Mouse (Mus musculus) bone marrow macrophage, adult 2 months (primary cell): ENCODE results near the gene Il17ra.

Experiments
- CTCF ChIP-seq: IDR thresholded peaks from 2 replicates; pipeline ENCODE4 v1.5.1; 2012; ENCODE audit warnings: low read depth, mild to moderate bottlenecking, low read length, moderate library complexity
- POLR2A ChIP-seq: IDR thresholded peaks from 2 replicates; pipeline ENCODE4 v1.6.1; 2012; ENCODE audit warnings: mild to moderate bottlenecking, low read depth, low read length, borderline replicate concordance

DNA sequence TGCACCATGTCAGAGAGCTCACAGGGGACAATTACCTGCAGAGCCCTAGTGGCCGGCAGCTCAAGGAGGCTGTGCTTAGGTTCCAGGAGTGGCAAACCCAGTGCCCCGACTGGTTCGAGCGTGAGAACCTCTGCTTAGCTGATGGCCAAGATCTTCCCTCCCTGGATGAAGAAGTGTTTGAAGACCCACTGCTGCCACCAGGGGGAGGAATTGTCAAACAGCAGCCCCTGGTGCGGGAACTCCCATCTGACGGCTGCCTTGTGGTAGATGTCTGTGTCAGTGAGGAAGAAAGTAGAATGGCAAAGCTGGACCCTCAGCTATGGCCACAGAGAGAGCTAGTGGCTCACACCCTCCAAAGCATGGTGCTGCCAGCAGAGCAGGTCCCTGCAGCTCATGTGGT lies 18.5 kb downstream of the Il17ra start:
- TF ChIP-seq CTCF (no peak), POLR2A (no peak)
